Mouse (Mus musculus): ENCODE data around the gene Bicd2. TPM values are rescaled to one million over a fixed set of nuclear protein-coding genes. Genes with fewer than 3 reads are reported as not detected.

The Bicd2 gene
- 10 to 100 TPM; 45.0 to 45.3 TPM for total RNA-seq (2021)
- long read RNA-seq, full-length matches to known transcripts = 11 of 21 reads
- long read RNA-seq, partial matches to known transcripts = 3 of 21 reads
- long read RNA-seq, other reads (novel, unspliced or antisense) = 7 of 21 reads

DNA sequence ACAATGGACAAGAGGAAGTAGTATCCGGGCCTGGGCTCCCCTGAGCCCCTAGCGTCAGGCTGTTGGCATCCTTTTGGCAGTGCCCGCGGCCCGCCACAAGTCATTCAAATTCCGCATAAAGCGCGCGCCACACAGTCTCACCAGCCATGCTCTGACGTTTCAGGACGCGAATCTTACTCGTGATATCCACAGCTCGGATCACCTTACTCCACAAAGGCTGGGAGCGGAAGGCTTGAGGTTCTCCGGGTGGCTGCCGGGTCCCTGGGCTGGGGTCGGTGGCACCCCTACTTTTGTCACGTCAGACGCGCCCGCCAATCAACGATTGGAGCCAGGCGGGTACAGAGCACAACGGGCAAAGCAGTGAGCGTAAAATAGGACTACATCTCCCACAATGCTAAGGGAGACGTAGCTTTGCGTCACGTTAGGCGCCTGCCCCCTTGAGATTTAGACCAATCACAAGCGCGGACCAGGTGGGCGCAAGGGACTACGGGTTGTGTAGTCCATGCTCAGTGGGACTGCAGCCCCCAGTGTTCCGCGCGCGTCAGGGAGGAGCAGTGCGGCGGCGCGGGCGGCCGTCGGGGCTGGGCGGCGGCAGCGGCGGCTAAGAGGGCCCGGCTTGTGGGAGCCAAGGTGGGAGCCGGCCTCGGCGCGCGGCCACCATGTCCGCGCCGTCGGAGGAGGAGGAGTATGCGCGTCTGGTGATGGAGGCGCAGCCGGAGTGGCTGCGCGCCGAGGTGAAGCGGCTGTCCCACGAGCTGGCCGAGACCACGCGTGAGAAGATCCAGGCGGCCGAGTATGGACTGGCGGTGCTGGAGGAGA is at the start of gene Bicd2:
Gene Bicd2 (plus strand): TSS at position 574 of the 819 bp plus-strand sequence.
- peak; percentile 92 to 95 for DNase-seq (ENCODE audit: low spot score in 2 of 2)

DNA sequence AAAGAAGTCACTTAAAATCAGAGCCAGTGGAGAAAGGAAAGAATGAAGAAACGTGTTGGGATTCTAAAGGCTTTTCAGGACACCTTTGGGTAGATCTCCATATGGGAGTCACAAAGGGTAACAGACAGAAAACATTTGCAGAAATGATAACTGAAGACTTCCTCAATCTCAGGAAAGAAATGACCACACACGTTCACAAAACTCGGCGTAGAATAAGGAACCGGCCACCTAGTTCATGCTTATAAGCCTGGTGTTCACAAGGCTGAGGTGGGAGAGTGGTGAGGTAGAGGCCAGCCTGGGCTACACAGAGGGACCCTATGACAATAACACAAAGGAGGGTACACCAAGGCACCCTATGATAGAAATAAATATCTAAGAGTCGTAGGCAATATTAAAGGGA is 49.4 kb upstream of the Bicd2 start:
- no peak for DNase-seq (ENCODE audit: low spot score in 2 of 2)

DNA sequence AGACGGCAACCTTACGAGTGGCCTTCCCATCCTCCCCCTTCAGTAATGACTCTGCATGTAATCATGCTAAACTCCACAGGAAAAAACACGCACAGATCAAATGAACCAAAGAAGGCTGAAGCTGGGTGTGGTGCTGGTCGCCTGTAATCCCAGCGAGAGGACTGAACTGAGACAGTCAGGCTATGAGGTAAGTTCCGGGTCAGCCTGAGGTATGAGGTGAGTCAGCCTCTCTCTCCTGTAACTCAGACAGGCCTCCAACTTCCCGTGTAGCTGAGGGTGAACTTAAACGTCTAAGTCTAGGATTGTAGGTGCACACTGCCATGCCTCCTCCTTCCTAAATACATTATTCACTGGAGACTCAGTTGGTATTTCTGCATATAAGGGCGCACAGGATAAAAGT is 47.3 kb upstream of the Bicd2 start:
- DNase-seq (ENCODE audit: low spot score in 2 of 2) = no peak

DNA sequence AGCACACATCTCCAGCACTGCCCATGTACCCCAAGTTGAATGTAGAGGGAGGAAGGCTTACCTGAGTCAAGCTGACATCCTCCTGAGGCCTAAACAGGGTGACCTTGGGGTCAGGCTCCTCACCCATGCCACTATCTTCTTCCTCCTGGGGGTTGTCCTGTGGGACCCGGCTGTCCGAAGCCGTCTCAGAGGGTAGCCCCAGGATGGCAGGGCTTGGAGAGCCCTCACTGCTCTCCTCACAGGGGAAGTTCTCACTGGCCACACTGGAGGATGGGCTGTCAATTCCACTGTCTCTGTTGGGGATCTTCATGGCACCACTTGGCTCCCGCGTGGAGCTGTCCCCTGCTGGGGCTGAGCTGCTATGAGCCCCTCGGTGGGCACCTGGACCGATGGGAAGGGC is 45.1 kb upstream of the Bicd2 start:
- DNase-seq (ENCODE audit: low spot score in 2 of 2) = no peak

- DNase-seq (ENCODE audit: low spot score in 2 of 2) = no peak
Measured at GRCm38 (mm10) chr13:49298514-49299381, 42.6 kb upstream of the Bicd2 start.

- DNase-seq (ENCODE audit: low spot score in 2 of 2) = no peak
Measured at GRCm38 (mm10) chr13:49300771-49301170, 40.6 kb upstream of the Bicd2 start.

DNA sequence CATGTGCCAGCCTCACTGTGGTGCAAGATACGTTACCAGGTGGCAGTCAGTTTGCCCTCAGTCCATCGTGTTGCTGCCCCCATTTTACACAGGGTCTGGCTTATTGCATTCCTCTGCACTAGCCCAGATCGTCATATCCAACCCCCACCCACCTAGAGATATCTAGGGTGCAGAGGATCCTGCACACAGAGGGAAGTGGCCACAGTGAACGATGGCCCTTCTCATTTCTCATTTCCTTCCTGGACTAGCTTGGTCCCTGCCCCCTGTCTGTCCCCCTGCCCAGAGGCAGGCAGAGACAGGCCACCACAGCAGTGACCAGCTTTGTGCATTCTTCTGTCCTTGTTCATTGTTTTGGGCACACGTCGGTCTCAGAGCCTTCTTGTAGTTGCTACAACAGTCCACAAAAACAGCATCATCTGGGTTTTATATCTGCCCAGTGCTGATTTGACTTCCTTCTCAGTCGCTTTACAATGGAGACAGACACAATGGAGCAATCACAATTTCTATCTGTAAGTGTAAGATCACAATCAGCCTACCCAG is 34.5 kb upstream of the Bicd2 start:
- DNase-seq (ENCODE audit: low spot score in 2 of 2) = no peak

DNA sequence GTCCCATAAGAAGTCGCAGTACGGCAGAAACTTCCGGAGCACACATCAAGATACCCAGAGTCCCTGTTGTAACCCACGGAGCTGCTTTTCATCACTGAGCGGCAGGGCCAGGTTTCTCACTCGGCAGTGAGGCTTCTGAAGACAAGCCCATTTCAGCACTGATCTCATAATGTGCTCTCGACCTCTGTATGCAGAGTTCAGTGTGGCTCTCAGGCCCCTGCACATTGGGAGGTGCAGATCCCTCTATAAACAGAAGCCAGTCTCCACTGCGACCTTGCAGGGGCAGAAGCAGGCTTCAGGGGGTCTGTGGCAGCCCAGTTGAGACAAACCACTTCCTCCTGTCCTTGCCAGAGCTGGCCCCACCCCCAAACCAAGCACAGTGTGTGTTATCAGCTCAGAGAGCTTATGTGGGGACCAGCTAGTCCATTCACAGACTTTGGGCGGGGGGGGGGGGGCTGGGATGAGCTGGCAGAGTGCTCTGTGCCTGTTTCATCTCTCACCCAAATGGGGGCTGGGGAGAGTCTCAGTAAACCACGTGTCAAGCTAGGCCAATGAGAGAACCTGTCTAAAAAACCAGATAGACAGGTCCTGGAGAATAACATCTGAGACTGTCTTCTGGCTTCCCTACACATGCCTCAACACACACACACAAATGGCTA is 33.9 kb upstream of the Bicd2 start:
- DNase-seq (ENCODE audit: low spot score in 2 of 2) = peak in 1 of 2 experiments; percentile 48

DNA sequence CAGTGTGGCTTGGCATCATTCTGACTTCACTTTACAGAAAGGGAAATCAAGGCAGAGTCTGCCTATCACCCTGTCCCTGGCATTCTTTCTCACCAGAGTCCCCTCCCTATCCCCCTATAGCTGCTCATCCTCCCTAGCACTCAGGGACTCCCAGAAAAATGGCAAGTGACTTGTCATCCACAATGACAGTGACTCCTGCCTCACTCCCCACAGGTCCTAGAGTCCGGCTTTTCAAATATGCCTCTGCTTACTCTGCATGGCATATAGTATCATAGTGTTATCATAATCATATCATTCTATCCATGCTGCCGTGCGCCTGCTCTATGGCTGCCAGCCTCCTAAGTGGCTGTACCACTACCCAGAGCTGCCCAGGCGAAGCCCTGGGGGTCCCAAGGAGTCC is 33.2 kb upstream of the Bicd2 start:
- DNase-seq (ENCODE audit: low spot score in 2 of 2) = no peak

- no peak for DNase-seq (ENCODE audit: low spot score in 2 of 2)
Measured at GRCm38 (mm10) chr13:49308861-49309403, 32.5 kb upstream of the Bicd2 start.

GRCm38 (mm10) chr13:49309501-49309900 is 31.9 kb upstream of the Bicd2 start:
- DNase-seq (ENCODE audit: low spot score in 2 of 2) = no peak

- DNase-seq (ENCODE audit: low spot score in 2 of 2) = no peak
Measured at GRCm38 (mm10) chr13:49311642-49312041, 29.7 kb upstream of the Bicd2 start.

DNA sequence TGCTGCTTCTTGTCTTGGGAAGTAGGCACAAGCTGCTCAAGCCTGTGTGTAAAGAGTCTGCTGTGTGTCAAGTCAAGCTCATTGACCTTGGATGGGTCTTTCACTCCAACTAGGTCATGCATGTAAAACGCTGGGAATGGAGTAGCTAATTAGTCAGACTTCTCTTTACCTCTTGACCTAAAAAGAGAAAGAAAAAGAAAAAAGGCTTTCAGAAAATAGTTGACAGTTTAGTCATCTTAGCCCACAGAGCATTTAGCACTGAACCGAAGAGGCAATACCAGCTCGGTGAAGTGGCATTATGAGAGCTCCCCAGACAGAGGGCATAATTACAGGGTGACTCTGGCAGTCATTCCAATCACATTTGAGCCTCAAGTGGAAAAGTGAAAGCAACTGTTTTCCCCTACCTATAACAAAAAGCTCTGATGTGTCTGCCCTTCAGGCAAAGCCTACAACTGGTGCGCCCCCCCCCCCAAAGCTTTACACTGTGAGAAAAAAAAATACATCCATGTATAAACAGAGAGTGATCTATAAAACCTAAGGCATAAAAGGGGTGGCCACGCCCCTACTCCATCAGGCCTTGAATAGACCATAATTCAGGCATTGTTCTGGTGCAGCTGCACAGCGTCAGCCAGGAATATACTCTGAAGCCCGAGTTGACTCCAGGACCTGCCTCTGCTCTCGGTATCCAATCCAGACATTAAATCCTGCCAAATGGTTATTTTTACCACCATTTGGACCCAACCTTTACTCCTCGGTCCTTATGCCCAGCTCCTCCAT is 24.8 kb upstream of the Bicd2 start:
- no peak for DNase-seq (ENCODE audit: low spot score in 2 of 2)

DNA sequence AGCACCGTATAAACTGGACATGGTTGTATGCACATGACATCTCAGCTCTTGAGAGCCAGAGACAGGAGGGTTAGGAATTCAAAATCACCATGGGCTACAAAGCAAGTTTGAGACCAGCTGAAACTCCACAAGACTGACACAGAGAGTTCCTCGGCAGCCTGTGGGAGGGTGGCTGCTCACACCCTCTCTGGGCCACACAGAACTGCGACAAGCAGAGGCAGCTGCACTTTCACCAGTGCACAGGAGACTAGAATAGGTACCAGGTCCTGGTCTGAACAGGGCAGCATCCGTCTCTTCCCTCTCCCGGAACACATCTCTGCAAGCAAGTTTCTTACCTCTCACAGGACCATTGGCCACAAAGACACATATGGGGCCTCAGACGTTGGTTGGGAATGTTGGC is 23.9 kb upstream of the Bicd2 start:
- DNase-seq (ENCODE audit: low spot score in 2 of 2) = no peak

DNA sequence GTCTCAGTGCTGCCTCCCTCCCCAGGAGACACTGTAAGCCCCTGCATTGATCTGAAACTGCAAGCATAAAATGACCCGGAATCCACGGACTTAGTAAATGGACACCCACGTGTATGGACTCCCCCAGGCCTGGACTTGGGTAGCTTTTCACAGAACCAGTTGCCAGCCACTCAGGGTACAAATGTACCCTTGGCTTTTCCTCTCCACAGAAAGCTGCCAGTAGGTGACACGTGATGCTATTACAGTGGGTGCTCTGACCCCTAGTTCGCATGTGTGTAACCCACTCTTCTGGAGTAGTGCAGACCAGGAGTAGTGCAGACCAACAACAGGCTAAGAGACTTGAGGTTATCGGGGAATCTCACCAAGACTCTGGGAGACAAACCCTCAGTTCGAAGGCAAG is 23.5 kb upstream of the Bicd2 start:
- no peak for DNase-seq (ENCODE audit: low spot score in 2 of 2)

DNA sequence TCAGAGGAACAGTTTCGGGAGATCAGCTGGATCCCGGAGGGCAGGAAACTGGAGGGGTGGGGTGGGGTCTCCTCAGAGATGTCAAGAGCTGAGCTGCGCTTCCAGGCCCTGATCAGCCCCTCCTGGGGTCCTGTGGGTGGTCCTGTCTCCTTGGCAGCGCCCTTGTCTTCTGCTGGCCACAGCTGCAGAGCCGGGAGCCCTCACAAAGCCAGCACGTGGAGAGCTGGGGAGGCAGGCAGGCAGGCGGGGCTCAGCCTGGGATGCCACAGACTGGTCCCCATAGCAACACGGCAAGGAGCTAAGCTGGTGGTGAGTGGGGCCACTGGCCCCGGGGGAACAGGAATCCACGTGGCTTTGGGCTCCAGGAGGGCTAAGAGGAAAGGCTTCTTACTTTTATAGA is 21.3 kb upstream of the Bicd2 start, which contains the start of gene Fgd3:
Gene Fgd3 (minus strand): TSS at position 272 of the 400 bp plus-strand sequence.
- DNase-seq (ENCODE audit: low spot score in 2 of 2) = peak; percentile 60 to 72

DNA sequence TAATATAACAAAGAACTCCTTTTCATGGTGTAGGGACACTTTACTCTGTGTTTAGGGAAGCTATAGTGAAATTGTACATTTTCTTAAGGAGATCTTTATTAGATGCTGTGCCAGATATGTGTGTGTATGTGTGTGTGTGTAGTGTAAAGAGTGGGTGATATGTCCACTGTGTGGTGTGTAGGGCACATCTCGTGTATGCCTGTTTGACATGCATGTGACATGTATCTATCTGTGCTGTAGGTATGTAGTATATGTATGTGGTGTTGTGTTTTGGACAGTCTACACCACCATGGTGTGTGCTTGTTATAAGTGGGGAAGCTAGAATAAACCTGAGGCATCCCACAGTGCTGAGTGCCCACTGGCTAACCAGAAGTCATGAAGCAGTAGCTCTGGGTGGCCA is 20.9 kb upstream of the Bicd2 start:
- no peak for DNase-seq (ENCODE audit: low spot score in 2 of 2)

GRCm38 (mm10) chr13:49321452-49321851 is 19.9 kb upstream of the Bicd2 start:
- DNase-seq (ENCODE audit: low spot score in 2 of 2) = no peak

DNA sequence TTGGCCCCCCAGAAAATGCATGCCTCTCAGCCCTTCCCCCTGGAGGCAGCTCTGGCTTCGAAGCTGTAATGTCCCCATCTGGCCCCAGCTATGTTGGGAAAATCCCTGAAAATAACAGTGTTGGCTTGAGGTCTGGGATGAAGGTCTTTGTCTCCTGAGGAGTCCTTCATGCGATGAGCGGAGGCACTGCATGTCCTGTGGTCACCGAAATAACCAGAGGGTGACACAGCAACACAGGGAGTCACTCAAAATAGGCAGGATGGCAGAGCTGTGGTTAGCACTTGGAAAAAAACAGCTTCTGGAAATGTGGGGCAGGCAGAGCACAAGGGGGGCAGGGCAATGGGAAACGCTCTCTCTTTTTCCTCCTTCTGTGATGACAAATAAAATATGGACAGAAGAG is 19.2 kb upstream of the Bicd2 start:
- DNase-seq (ENCODE audit: low spot score in 2 of 2) = no peak

DNA sequence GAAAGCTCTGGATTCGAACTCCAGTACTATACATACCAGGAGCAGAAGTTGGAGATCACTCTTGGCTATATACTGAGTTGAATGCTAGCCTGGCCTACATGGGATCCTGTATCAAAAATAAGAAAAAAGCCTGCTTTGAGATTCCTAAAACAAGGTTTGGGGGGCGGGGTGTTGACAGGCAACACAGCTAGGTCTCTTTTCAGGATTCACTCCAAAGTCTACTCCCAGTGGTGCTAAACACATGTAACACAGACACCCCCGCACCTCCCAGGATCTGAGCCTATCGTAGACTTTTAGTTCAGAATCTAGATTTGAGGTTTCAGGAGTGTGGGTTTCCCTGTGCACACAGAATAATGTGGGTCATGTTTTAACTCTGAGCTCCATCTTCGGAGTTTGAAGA is 18.6 kb upstream of the Bicd2 start:
- DNase-seq (ENCODE audit: low spot score in 2 of 2) = no peak

Measured in layer of hippocampus, postnatal 10 days (tissue).